Comparison of ENCODE assay signal across 7 mouse cellular contexts in the genomic region with DNA sequence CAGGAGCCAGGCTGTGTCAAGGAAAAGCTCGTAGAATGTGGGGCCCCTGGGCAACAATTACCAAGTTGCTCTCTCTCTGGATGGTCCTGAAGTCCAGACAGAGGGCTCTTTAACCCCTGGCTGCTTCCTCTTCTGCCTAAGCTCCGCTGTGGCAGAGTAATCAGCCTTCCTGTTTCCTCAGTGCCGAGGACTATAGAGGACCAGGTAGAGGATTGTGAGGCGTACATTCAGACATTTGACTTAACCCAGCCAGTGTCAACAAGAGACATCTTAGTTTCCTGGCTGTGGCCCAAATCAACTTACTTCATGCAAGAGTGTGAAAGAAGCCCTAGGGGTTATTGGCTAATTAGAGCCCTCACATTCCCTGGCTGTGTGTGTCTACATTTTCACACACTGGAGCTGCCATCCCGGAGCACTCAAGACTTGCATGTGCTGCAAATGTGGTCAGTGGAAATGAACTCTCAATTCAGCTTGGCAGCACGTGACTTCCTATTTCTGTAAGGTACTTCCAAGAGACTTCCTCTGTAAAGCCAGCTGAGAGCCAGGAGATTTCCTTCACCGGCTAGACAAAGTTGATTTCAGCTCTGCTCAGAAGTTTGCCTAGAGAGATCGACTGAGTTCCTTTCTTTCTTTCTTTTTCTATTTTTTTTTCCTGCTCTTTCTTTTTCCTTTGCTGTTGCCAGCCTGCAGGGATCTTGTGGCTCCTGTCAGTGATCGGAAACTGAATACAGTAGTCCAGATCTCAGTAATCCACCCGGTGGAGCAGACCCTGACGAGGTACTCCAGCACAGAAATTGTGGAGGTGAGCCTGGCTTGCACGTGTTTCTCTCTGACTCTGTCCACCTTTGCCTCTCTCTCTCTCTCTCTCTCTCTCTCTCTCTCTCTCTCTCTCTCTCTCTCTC.
DNase-seq lines count a peak whose midpoint lies in the region; ATAC-seq and TF ChIP-seq lines count a peak whose summit lies in the region.

No protein-coding gene starts in this region.

- no peaks in the 10 kb centered on the region for H3K27me3 ChIP-seq in intestine, embryonic 16.5 days (replicated peaks; ENCODE audit: control insufficient read depth, insufficient read depth, low read length)
- H3K27me3 ChIP-seq in neural tube, embryonic 13.5 days = no peaks in the 10 kb centered on the region

- H3K4me3 ChIP-seq in bone marrow macrophage, adult 2 months (ENCODE audit: insufficient read depth, low read length) = peak overlapping the region; percentile 57
- peak overlapping the region; percentile 22; the same call in 1 of the 2 replicates for H3K4me3 ChIP-seq in intestine, embryonic 16.5 days (ENCODE audit: low read length)
- peak overlapping the region; percentile 17; the same call in 1 of the 2 replicates for H3K4me3 ChIP-seq in neural tube, embryonic 13.5 days

- 23% methylated on average over 12 of the region's 12 CpGs for WGBS in intestine, embryonic 16.5 days
- 23% methylated on average over 12 of the region's 12 CpGs for WGBS in neural tube, embryonic 13.5 days

- H3K36me3 ChIP-seq in intestine, embryonic 16.5 days (ENCODE audit: control insufficient read depth, insufficient read depth, low read length) = no peaks in the 10 kb centered on the region
- no peaks in the 10 kb centered on the region for H3K36me3 ChIP-seq in neural tube, embryonic 13.5 days

- peak overlapping the region; percentile 30 for H3K4me2 ChIP-seq in intestine, embryonic 16.5 days (ENCODE audit: low read depth, low read length)
- H3K4me2 ChIP-seq in neural tube, embryonic 13.5 days = peak overlapping the region; percentile 42

- 0 out of 2 replicates have a peak overlapping the region, but pooled peaks have one; percentile 45 for H3K9ac ChIP-seq in intestine, embryonic 16.5 days (ENCODE audit: low read depth, low read length)
- H3K9ac ChIP-seq in neural tube, embryonic 13.5 days = no peak overlapping the region

- H3K9me3 ChIP-seq in intestine, embryonic 16.5 days (ENCODE audit: control insufficient read depth, low read length) = no peaks in the 10 kb centered on the region
- no peaks in the 10 kb centered on the region for H3K9me3 ChIP-seq in neural tube, embryonic 13.5 days

- peak overlapping the region; percentile 75 for H3K27ac ChIP-seq in bone marrow macrophage, adult 2 months (ENCODE audit: insufficient read depth, low read depth, low read length)
- peak overlapping the region; percentile 70 for H3K27ac ChIP-seq in intestine, embryonic 16.5 days (ENCODE audit: low read length)
- peak overlapping the region; percentile 38; the same call in 1 of the 2 replicates for H3K27ac ChIP-seq in neural tube, embryonic 13.5 days (replicated peaks)

- peak; percentile 61 for DNase-seq in Muller cell, postnatal 12 days (ENCODE audit: inconsistent ontology term)
- peak; percentile 30 to 46 for DNase-seq in lung, adult 18-20 months
- no peak for DNase-seq in frontal cortex, postnatal 10 days (ENCODE audit: low spot score in 2 of 2)

- peaks cover 14% of the 10 kb centered on the region for H3K4me1 ChIP-seq in bone marrow macrophage, adult 2 months (ENCODE audit: control insufficient read depth, insufficient read depth, low read length)
- peaks cover 4% of the 10 kb centered on the region for H3K4me1 ChIP-seq in intestine, embryonic 16.5 days (ENCODE audit: control insufficient read depth, insufficient read depth, low read length)
- peaks cover 17% of the 10 kb centered on the region for H3K4me1 ChIP-seq in neural tube, embryonic 13.5 days (replicated peaks)

- peak; percentile 86 for ATAC-seq in granulocyte monocyte progenitor cell, adult 5-6 weeks (replicated peaks; ENCODE audit: poor library complexity, severe bottlenecking)
- ATAC-seq in intestine, embryonic 16.5 days = peak; percentile 68; the same call in 1 of the 2 replicates
- ATAC-seq in neural tube, embryonic 13.5 days (ENCODE audit: low read depth) = peak; percentile 69

- no peak for TF ChIP-seq POLR2A in bone marrow macrophage, adult 2 months (IDR thresholded peaks at IDR 0.05; ENCODE audit: borderline replicate concordance, low read depth, low read length)

- 0 out of 2 replicates have a peak, but pooled peaks have one; percentile 7 for TF ChIP-seq CTCF in bone marrow macrophage, adult 2 months (IDR thresholded peaks at IDR 0.05; ENCODE audit: low read depth, low read length)

Comparison
In these comparisons a context has a peak if more than half of its experiments do, and no peak if none do; other contexts are left out.
1. DNase-seq: peak in Muller cell, postnatal 12 days (single experiment) and lung, adult 18-20 months (2 of 2); none in frontal cortex, postnatal 10 days (0 of 2).
2. Peak in every context shown above with its lines, with median percentiles within 50 percentile points of each other: H3K27ac ChIP-seq, H3K4me3 ChIP-seq and ATAC-seq.